ENCODE assay signal across 8 mouse cellular contexts in the genomic region with DNA sequence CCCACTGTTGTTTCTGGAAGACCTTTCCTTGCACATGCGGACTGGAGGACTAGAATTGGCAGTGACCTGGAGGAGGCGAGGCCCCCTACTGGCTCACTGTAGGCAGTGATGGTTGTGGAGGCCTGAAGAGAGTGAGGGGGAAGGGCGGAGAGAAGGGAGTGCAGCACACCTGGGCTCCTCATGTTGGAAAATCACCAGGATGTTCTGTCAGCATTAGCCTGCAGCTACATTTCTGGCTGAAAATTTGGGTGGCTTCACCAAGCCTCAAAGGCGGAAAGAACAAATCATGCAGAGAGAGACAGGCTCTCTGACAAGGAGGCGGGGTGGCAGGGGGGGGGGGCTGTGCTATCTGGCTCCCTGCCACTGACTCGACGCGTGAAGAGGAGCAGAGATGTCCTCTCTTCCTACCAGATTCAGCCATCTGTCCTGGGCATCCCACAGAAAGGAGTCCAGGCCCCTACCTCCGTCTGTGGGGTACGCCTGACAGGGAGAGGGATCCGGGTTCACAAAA.
DNase-seq lines count a peak whose midpoint lies in the region; ATAC-seq and TF ChIP-seq lines count a peak whose summit lies in the region.

No protein-coding gene starts in this region.

- H3K4me3 ChIP-seq in kidney, embryonic 14.5 days (ENCODE audit: low read length), result no peak overlapping the region
- H3K4me3 ChIP-seq in hindbrain, postnatal 0 days (ENCODE audit: low read length), result no peak overlapping the region
- H3K4me3 ChIP-seq in midbrain, postnatal 0 days (ENCODE audit: low read depth, low read length), result no peak overlapping the region

- no peak overlapping the region for H3K9ac ChIP-seq in kidney, embryonic 14.5 days (ENCODE audit: low read depth, low read length)
- H3K9ac ChIP-seq in hindbrain, postnatal 0 days (replicated peaks; ENCODE audit: low read length), result no peak overlapping the region
- no peak overlapping the region for H3K9ac ChIP-seq in midbrain, postnatal 0 days (replicated peaks; ENCODE audit: low read length, poor library complexity, severe bottlenecking)

- H3K9me3 ChIP-seq in kidney, embryonic 14.5 days (ENCODE audit: control insufficient read depth, low read length), result no peaks in the 10 kb centered on the region
- H3K9me3 ChIP-seq in hindbrain, postnatal 0 days (ENCODE audit: low read length), result no peaks in the 10 kb centered on the region
- H3K9me3 ChIP-seq in midbrain, postnatal 0 days (ENCODE audit: low read length), result no peaks in the 10 kb centered on the region

- H3K27ac ChIP-seq in kidney, embryonic 14.5 days (ENCODE audit: low read depth, low read length), result no peak overlapping the region
- H3K27ac ChIP-seq in hindbrain, postnatal 0 days, result peak overlapping the region; percentile 26; the same call in 1 of the 2 replicates
- H3K27ac ChIP-seq in midbrain, postnatal 0 days (ENCODE audit: low read depth, low read length), result no peak overlapping the region

- H3K27me3 ChIP-seq in kidney, embryonic 14.5 days (ENCODE audit: control insufficient read depth, insufficient read depth, low read length), result no peaks in the 10 kb centered on the region
- no peaks in the 10 kb centered on the region for H3K27me3 ChIP-seq in hindbrain, postnatal 0 days (ENCODE audit: insufficient read depth, low read length)
- no peaks in the 10 kb centered on the region for H3K27me3 ChIP-seq in midbrain, postnatal 0 days (ENCODE audit: insufficient read depth, low read length)

- H3K36me3 ChIP-seq in kidney, embryonic 14.5 days (ENCODE audit: control insufficient read depth, insufficient read depth, low read length), result no peaks in the 10 kb centered on the region
- H3K36me3 ChIP-seq in hindbrain, postnatal 0 days (ENCODE audit: insufficient read depth, low read length), result no peaks in the 10 kb centered on the region
- no peaks in the 10 kb centered on the region for H3K36me3 ChIP-seq in midbrain, postnatal 0 days (ENCODE audit: insufficient read depth, low read length)

- H3K4me1 ChIP-seq in kidney, embryonic 14.5 days (ENCODE audit: control insufficient read depth, insufficient read depth, low read length), result peaks cover 10% of the 10 kb centered on the region; the same call in 1 of the 2 replicates
- peaks cover 3% of the 10 kb centered on the region; the same call in 1 of the 2 replicates for H3K4me1 ChIP-seq in hindbrain, postnatal 0 days (ENCODE audit: insufficient read depth, low read length)
- no peaks in the 10 kb centered on the region for H3K4me1 ChIP-seq in midbrain, postnatal 0 days (ENCODE audit: insufficient read depth, low read length)

- peak; percentile 62 for TF ChIP-seq CTCF in hindbrain, postnatal 0 days (IDR thresholded peaks at IDR 0.05; ENCODE audit: low read depth)
- TF ChIP-seq CTCF in midbrain, postnatal 0 days (IDR thresholded peaks at IDR 0.05), result peak; percentile 48

- no peak overlapping the region for H3K4me2 ChIP-seq in kidney, embryonic 14.5 days (replicated peaks; ENCODE audit: low read depth, low read length)
- H3K4me2 ChIP-seq in hindbrain, postnatal 0 days (ENCODE audit: low read depth, low read length), result 0 out of 2 replicates have a peak overlapping the region, but pooled peaks have one; percentile 16
- peak overlapping the region; percentile 20; the same call in 1 of the 2 replicates for H3K4me2 ChIP-seq in midbrain, postnatal 0 days (ENCODE audit: low read depth, low read length, poor library complexity, severe bottlenecking)

- peak; percentile 65 for ATAC-seq in kidney, embryonic 14.5 days (ENCODE audit: low FRiP score, low TSS enrichment)
- ATAC-seq in hindbrain, postnatal 0 days, result peak; percentile 80
- peak; percentile 52 for ATAC-seq in midbrain, postnatal 0 days (ENCODE audit: low FRiP score)
- no peak for ATAC-seq in activated CD4-positive, CD25-positive, alpha-beta regulatory T cell, adult 4 months

- no peak for DNase-seq in kidney, postnatal 25 days
- DNase-seq in CD4-positive helper T cell, adult 2 months (ENCODE audit: low read depth, low spot score), result peak; percentile 24
- peak; percentile 10 for DNase-seq in cerebellum, adult 11 months
- DNase-seq in hindbrain, postnatal 0 days (ENCODE audit: low spot score), result peak; percentile 57
- peak; percentile 63 for DNase-seq in midbrain, postnatal 0 days (ENCODE audit: low spot score)
- no peak for DNase-seq in c-Kit-positive CD71-positive TER-119-positive erythroid progenitor cells, embryonic 14.5 days (ENCODE audit: low spot score)

- WGBS in kidney, embryonic 14.5 days, result 59% methylated on average over 11 of the region's 11 CpGs
- WGBS in hindbrain, postnatal 0 days, result 31% methylated on average over 11 of the region's 11 CpGs
- 52% methylated on average over 11 of the region's 11 CpGs for WGBS in midbrain, postnatal 0 days

Comparison
In these comparisons a context has a peak if more than half of its experiments do, and no peak if none do; other contexts are left out.
1. DNase-seq: peak in CD4-positive helper T cell, adult 2 months (single experiment), cerebellum, adult 11 months (single experiment), hindbrain, postnatal 0 days (single experiment) and midbrain, postnatal 0 days (single experiment); none in kidney, postnatal 25 days (0 of 2) and c-Kit-positive CD71-positive TER-119-positive erythroid progenitor cells, embryonic 14.5 days (single experiment).